Comparison of ENCODE assay signal across 8 mouse cellular contexts in the genomic region with DNA sequence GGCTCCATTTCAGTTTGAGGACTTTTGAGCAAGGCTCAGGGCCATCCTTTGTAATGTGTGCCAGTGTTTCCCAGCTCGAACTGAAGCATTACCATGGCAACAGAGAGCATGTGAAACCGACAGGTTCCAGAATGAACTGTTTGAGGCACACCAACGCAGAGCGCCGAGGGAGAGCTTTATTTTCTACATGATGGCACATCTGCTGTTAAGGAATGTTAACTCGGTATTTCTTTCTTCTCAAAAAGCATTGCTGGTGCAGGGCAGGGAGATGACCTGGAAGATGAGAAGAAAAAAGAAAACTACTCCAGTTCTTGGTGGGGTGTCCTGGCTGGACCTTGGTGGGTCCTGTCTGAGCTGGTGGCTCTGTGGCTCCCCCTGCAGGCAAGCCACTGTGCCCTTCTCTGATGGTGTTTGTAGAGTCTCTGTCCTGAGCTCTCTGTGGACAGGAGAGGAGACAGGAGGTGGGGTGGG.
A peak's percentile ranks its signal among the peaks of the same experiment; 100 is the strongest.
DNase-seq lines count a peak whose midpoint lies in the region; ATAC-seq and TF ChIP-seq lines count a peak whose summit lies in the region.

No protein-coding gene starts in this region.

- no peaks in the 10 kb centered on the region for H3K36me3 ChIP-seq in lung, postnatal 0 days (ENCODE audit: insufficient read depth, low read length)
- 0 out of 2 replicates have a peak, but pooled peaks cover 3% of the 10 kb centered on the region for H3K36me3 ChIP-seq in hindbrain, embryonic 13.5 days
- H3K36me3 ChIP-seq in midbrain, embryonic 10.5 days: no peaks in the 10 kb centered on the region

- TF ChIP-seq EP300 in lung, postnatal 0 days (IDR thresholded peaks at IDR 0.05): no peak

- intact Hi-C loops in heart, postnatal 14 days (cut with DNase I): no loop called here

- no peak overlapping the region for H3K9ac ChIP-seq in lung, postnatal 0 days (replicated peaks; ENCODE audit: low read depth)
- H3K9ac ChIP-seq in hindbrain, embryonic 13.5 days: no peak overlapping the region

- DNase-seq in lung, postnatal 0 days (ENCODE audit: low spot score): no peak
- no peak for DNase-seq in lung, adult 18-20 months
- DNase-seq in brain, embryonic 18.5 days (ENCODE audit: low read depth, low spot score): peak; percentile 70
- DNase-seq in midbrain, embryonic 10.5 days (ENCODE audit: low spot score): peak; percentile 62
- no peak for DNase-seq in B cell, adult 2 months
- no peak for DNase-seq in heart, postnatal 14 days
- DNase-seq in thymus, postnatal 36 days: no peak

- peak; percentile 44 for TF ChIP-seq CTCF in lung, postnatal 0 days (IDR thresholded peaks at IDR 0.05)

- H3K4me3 ChIP-seq in lung, postnatal 0 days (ENCODE audit: low read depth, low read length): no peak overlapping the region
- H3K4me3 ChIP-seq in hindbrain, embryonic 13.5 days: no peak overlapping the region
- no peak overlapping the region for H3K4me3 ChIP-seq in midbrain, embryonic 10.5 days

- H3K9me3 ChIP-seq in lung, postnatal 0 days (ENCODE audit: low read length): no peaks in the 10 kb centered on the region
- peaks cover 6% of the 10 kb centered on the region for H3K9me3 ChIP-seq in hindbrain, embryonic 13.5 days
- H3K9me3 ChIP-seq in midbrain, embryonic 10.5 days (replicated peaks): peaks cover 7% of the 10 kb centered on the region; the same call in 1 of the 2 replicates

- no peak overlapping the region for H3K4me2 ChIP-seq in lung, postnatal 0 days (replicated peaks; ENCODE audit: low read depth, low read length)
- H3K4me2 ChIP-seq in hindbrain, embryonic 13.5 days: no peak overlapping the region

- H3K27me3 ChIP-seq in lung, postnatal 0 days (replicated peaks; ENCODE audit: insufficient read depth, low read length): no peaks in the 10 kb centered on the region
- no peaks in the 10 kb centered on the region for H3K27me3 ChIP-seq in hindbrain, embryonic 13.5 days
- H3K27me3 ChIP-seq in midbrain, embryonic 10.5 days (ENCODE audit: low read depth, poor library complexity, severe bottlenecking): no peaks in the 10 kb centered on the region

- H3K27ac ChIP-seq in lung, postnatal 0 days (ENCODE audit: low read length): no peak overlapping the region
- H3K27ac ChIP-seq in hindbrain, embryonic 13.5 days: peak overlapping the region; percentile 56
- peak overlapping the region; percentile 68 for H3K27ac ChIP-seq in midbrain, embryonic 10.5 days (replicated peaks)

- no peaks in the 10 kb centered on the region for H3K4me1 ChIP-seq in lung, postnatal 0 days (ENCODE audit: insufficient read depth, low read depth, low read length)
- H3K4me1 ChIP-seq in hindbrain, embryonic 13.5 days (replicated peaks): peaks cover 13% of the 10 kb centered on the region
- peaks cover 19% of the 10 kb centered on the region for H3K4me1 ChIP-seq in midbrain, embryonic 10.5 days

- 64% methylated on average over 6 of the region's 6 CpGs for WGBS in lung, postnatal 0 days
- WGBS in hindbrain, embryonic 13.5 days: 26% methylated on average over 6 of the region's 6 CpGs
- WGBS in midbrain, embryonic 10.5 days: 42% methylated on average over 6 of the region's 6 CpGs

- no peak for ATAC-seq in lung, postnatal 0 days
- ATAC-seq in hindbrain, embryonic 13.5 days (ENCODE audit: low FRiP score): peak; percentile 88

Comparison
In these comparisons a context has a peak if more than half of its experiments do, and no peak if none do; other contexts are left out.
1. DNase-seq: peak in brain, embryonic 18.5 days (single experiment) and midbrain, embryonic 10.5 days (single experiment); none in lung, postnatal 0 days (single experiment), lung, adult 18-20 months (0 of 2), B cell, adult 2 months (0 of 2), heart, postnatal 14 days (0 of 2) and thymus, postnatal 36 days (0 of 2).